Mouse (Mus musculus) ES-CJ7 (cell line): ENCODE data around the gene Clca3a2.
"Not testable (repeated sequence)": the region's sequence is repeated elsewhere in the genome, so short reads cannot be mapped to it uniquely, and the experiment has no call there.

Experiments
- DNase-seq: peaks from one replicate; pipeline ENCODE4 v3.0.0; 2011; ENCODE audit warnings: low read depth, low spot score

Gene Clca3a2

GRCm38 (mm10) chr3:144747706-144748105, 71.6 kb downstream of the Clca3a2 start:
- not testable (repeated sequence) for DNase-seq
